Mouse (Mus musculus): ENCODE results near the gene Gpr62. TPM values are rescaled to one million over a fixed set of nuclear protein-coding genes. Genes with fewer than 3 reads are reported as not detected.

The Gpr62 gene
- polyA plus RNA-seq, 1 experiment from 2014 or later, result 0.04 TPM

Other genes starting within 250 kb of the Gpr62 start
- 0.04 and 0.05 TPM in 2 replicates for gene Tlr9, start 243.3 kb downstream of the Gpr62 start, polyA plus RNA-seq (2015; fragmentation: Nextera tagmentation; extraction: Ambion mirVana)
- gene Alas1, start 217.3 kb downstream of the Gpr62 start, polyA plus RNA-seq (2015; fragmentation: Nextera tagmentation; extraction: Ambion mirVana), result 53.9 and 57.9 TPM in 2 replicates
- 20.3 and 21.0 TPM in 2 replicates for gene Poc1a, start 184.9 kb downstream of the Gpr62 start, polyA plus RNA-seq (2015; fragmentation: Nextera tagmentation; extraction: Ambion mirVana)
- 2.1 and 2.7 TPM in 2 replicates for gene Dusp7, start 97.3 kb downstream of the Gpr62 start, polyA plus RNA-seq (2015; fragmentation: Nextera tagmentation; extraction: Ambion mirVana)
- gene Rpl29, start 36.5 kb downstream of the Gpr62 start, polyA plus RNA-seq (2015; fragmentation: Nextera tagmentation; extraction: Ambion mirVana), result 452 and 501 TPM in 2 replicates
- gene Acy1, start 27.6 kb downstream of the Gpr62 start, polyA plus RNA-seq (2015; fragmentation: Nextera tagmentation; extraction: Ambion mirVana), result 34.3 and 36.5 TPM in 2 replicates
- 31.3 and 37.5 TPM in 2 replicates for gene Abhd14b, start 18.5 kb downstream of the Gpr62 start, polyA plus RNA-seq (2015; fragmentation: Nextera tagmentation; extraction: Ambion mirVana)
- gene Abhd14a, start 18.3 kb downstream of the Gpr62 start, polyA plus RNA-seq (2015; fragmentation: Nextera tagmentation; extraction: Ambion mirVana), result 17.2 and 18.8 TPM in 2 replicates
- gene Pcbp4, start 12.6 kb downstream of the Gpr62 start, polyA plus RNA-seq (2015; fragmentation: Nextera tagmentation; extraction: Ambion mirVana), result 5.1 and 6.0 TPM in 2 replicates
- 16.3 and 16.4 TPM in 2 replicates for gene Rrp9, start 10.0 kb upstream of the Gpr62 start, polyA plus RNA-seq (2015; fragmentation: Nextera tagmentation; extraction: Ambion mirVana)
- gene Parp3, start 11.0 kb upstream of the Gpr62 start, polyA plus RNA-seq (2015; fragmentation: Nextera tagmentation; extraction: Ambion mirVana), result 1.3 TPM in 2 replicates
- gene Iqcf1, start 34.0 kb upstream of the Gpr62 start, polyA plus RNA-seq (2015; fragmentation: Nextera tagmentation; extraction: Ambion mirVana), result not detected in 2 replicates
- not detected in 2 replicates for gene Iqcf5, start 48.6 kb upstream of the Gpr62 start, polyA plus RNA-seq (2015; fragmentation: Nextera tagmentation; extraction: Ambion mirVana)
- not detected in 2 replicates for gene Iqcf3, start 95.7 kb upstream of the Gpr62 start, polyA plus RNA-seq (2015; fragmentation: Nextera tagmentation; extraction: Ambion mirVana)
- not detected in 2 replicates for gene Iqcf4, start 105.1 kb upstream of the Gpr62 start, polyA plus RNA-seq (2015; fragmentation: Nextera tagmentation; extraction: Ambion mirVana)
- not detected in 2 replicates for gene Iqcf6, start 160.6 kb upstream of the Gpr62 start, polyA plus RNA-seq (2015; fragmentation: Nextera tagmentation; extraction: Ambion mirVana)
- gene Grm2, start 190.1 kb upstream of the Gpr62 start, polyA plus RNA-seq (2015; fragmentation: Nextera tagmentation; extraction: Ambion mirVana), result not detected in 2 replicates
- gene Tex264, start 220.0 kb upstream of the Gpr62 start, polyA plus RNA-seq (2015; fragmentation: Nextera tagmentation; extraction: Ambion mirVana), result 15.4 and 17.8 TPM in 2 replicates